Mouse (Mus musculus) embryonic facial prominence, embryonic 11.5 days (tissue): Measurements from ENCODE around the gene Gm20662. TPM values are rescaled to one million over a fixed set of nuclear protein-coding genes. Genes with fewer than 3 reads are reported as not detected.
"Not testable (repeated sequence)": the region's sequence is repeated elsewhere in the genome, so short reads cannot be mapped to it uniquely, and the experiment has no call there.

Experiments
- ATAC-seq: fragments of 200-750 bp; cut with Nextera tagmentation; replicated peaks from 2 replicates; pipeline ENCODE4 v1.8.0; 2017; ENCODE audit warnings: low read depth; ENCODE audit not compliant: insufficient number of reproducible peaks, low FRiP score, low TSS enrichment
- DNase-seq: peaks from one replicate; pipeline ENCODE4 v3.0.0-alpha.2; 2015; ENCODE audit warnings: low spot score
- H3K27ac ChIP-seq: fragments of 300-500 bp; sonication (generic); replicated peaks from 2 replicates; pipeline ENCODE4 v1.5.1; 2014; ENCODE audit warnings: mild to moderate bottlenecking, low read depth, low read length, control low read depth
- H3K27me3 ChIP-seq: fragments of 300-500 bp; sonication (generic); 2 replicates; pipeline ENCODE4 v1.6.1; 2014; ENCODE audit warnings: mild to moderate bottlenecking, low read length, moderate library complexity, mixed read lengths; ENCODE audit not compliant: control insufficient read depth, insufficient read depth
- H3K36me3 ChIP-seq: fragments of 300-500 bp; sonication (generic); replicated peaks from 2 replicates; pipeline ENCODE4 v1.6.1; 2014; ENCODE audit warnings: low read depth, mild to moderate bottlenecking, low read length, moderate library complexity, mixed read lengths; ENCODE audit not compliant: control insufficient read depth, insufficient read depth
- H3K4me1 ChIP-seq: fragments of 300-500 bp; sonication (generic); 2 replicates; pipeline ENCODE4 v1.6.1; 2014; ENCODE audit warnings: low read length, mixed read lengths; ENCODE audit not compliant: control insufficient read depth, insufficient read depth
- H3K4me2 ChIP-seq: fragments of 300-500 bp; sonication (generic); 2 replicates; pipeline ENCODE4 v1.6.1; 2014; ENCODE audit warnings: low read depth, mild to moderate bottlenecking, control low read depth, low read length, moderate library complexity
- H3K4me3 ChIP-seq: fragments of 300-500 bp; sonication (generic); 2 replicates; pipeline ENCODE4 v1.5.1; 2014; ENCODE audit warnings: low read depth, low read length, control low read depth
- H3K9ac ChIP-seq: fragments of 300-500 bp; sonication (generic); replicated peaks from 2 replicates; pipeline ENCODE4 v1.6.1; 2014; ENCODE audit warnings: mild to moderate bottlenecking, control low read depth, low read length
- H3K9me3 ChIP-seq: fragments of 300-500 bp; sonication (generic); replicated peaks from 2 replicates; pipeline ENCODE4 v1.6.1; 2016; ENCODE audit warnings: mild to moderate bottlenecking, low read length, inconsistent platforms, mixed read lengths; ENCODE audit not compliant: control insufficient read depth
- WGBS: fragments of 180-500 bp; shearing (Covaris S2); extraction: QIAGEN DNeasy Blood & Tissue Kit; methylation state at CpG from one replicate; pipeline ENCODE4 v1.1.7; 2014; 5-methylcytosine and 5-hydroxymethylcytosine counted together
- polyA plus RNA-seq: library from polyadenylated mRNA; unstranded; fragments of >200 nt; fragmentation: Nextera tagmentation; extraction: Ambion mirVana; gene quantifications from 2 replicates; pipeline ENCODE4 v1.2.1, GENCODE M21; 2014

The Gm20662 gene
- polyA plus RNA-seq, 1 experiment from 2014 or later, result 0.59 TPM

DNA sequence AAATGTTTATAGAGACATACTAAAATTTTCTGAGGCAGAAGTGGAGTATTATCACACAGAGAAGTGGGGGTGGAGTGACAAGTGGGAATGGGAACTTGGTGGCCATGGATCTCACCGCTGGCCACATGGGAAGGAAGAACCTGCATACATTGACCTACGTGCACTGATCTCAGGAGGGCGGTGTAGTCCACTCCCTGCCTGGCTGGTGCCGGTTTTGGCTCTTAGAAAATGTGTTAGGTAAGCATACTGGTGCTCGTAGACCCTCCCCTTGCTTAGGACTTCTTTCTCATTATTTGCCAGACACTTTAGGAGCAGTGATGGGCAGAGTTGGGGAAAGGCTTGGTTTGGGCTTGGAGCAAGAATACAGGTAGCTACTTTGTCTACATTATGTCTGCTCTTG is 11.9 kb downstream of the Gm20662 start:
- DNase-seq, result no peak
- Histone ChIP-seq H3K4me1 (no peaks in the 10 kb centered on the region), H3K27me3 (no peaks in the 10 kb centered on the region), H3K9me3 (no peaks in the 10 kb centered on the region), H3K9ac (no peak overlapping the region), H3K4me2 (no peak overlapping the region), H3K27ac (no peak overlapping the region), H3K4me3 (no peak overlapping the region), H3K36me3 (no peaks in the 10 kb centered on the region)
- no peak for ATAC-seq
- 92% methylated on average over 5 of the region's 5 CpGs for WGBS

DNA sequence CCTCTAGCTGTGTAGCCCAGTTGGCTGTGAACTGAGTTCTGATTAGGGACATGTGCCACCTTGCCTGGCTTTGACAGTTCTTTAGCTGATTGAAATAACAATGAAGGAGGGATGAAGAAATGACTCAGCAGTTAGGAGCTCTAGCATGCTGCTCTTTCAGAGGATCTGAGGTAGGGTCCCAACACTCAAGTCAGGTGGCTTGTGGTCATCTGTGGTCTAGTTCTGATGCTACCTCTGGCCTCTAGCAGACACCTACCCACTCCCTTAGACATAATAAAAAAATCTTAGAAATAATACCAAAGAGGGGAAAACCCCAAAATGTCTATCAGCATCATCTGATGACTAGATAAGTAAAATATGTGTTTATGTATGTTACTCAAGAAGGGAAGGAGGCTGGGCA is 14.2 kb downstream of the Gm20662 start:
- Histone ChIP-seq H3K4me1 (no peaks in the 10 kb centered on the region), H3K4me3 (no peak overlapping the region), H3K27ac (no peak overlapping the region), H3K9me3 (no peaks in the 10 kb centered on the region), H3K27me3 (no peaks in the 10 kb centered on the region), H3K4me2 (no peak overlapping the region), H3K36me3 (no peaks in the 10 kb centered on the region), H3K9ac (no peak overlapping the region)
- no peak for DNase-seq
- no peak for ATAC-seq

DNA sequence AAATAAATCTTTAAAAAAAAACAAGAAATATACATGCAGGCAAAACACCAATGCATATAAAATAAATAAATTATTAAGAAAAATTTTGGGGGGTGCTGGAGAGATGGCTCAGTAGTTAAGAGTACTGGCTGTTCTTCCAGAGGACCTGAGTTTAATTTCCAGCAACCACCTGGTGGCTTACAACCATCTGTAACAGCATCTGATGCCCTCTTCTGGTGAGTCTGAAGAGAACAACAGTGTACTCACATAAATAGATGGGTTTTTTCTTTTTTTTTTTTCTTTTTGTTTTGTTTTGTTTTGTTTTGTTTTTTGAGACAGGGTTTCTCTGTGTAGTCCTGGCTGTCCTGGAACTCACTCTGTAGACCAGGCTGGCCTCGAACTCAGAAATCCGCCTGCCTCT is 17.4 kb downstream of the Gm20662 start:
- H3K9ac ChIP-seq, H3K4me3 ChIP-seq, H3K4me2 ChIP-seq, ATAC-seq, H3K36me3 ChIP-seq, H3K9me3 ChIP-seq, H3K27ac ChIP-seq, H3K27me3 ChIP-seq, DNase-seq, H3K4me1 ChIP-seq: not testable (repeated sequence)
- 93% methylated on average over 2 of the region's 2 CpGs for WGBS

DNA sequence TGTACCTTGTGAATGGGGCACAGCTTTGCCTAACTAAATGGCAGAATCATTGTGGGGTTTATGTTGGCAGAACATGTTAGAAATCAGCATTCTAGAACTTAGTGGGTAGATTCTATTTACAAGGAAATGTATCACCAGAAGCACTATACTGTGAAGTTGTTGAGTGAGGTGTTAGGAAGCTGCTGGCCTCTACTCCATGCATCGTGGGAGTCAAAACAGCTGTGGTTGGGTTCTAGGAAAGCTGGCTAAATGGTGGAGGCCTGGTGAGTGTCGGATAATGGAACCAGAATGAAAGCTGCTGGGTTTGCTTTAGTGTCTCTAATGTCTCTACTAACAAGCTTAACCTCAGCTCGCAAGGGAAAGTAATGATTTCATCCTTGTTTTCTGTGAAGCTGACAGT is 21.0 kb downstream of the Gm20662 start:
- Histone ChIP-seq H3K36me3 (no peaks in the 10 kb centered on the region), H3K4me1 (no peaks in the 10 kb centered on the region), H3K27me3 (no peaks in the 10 kb centered on the region), H3K9me3 (no peaks in the 10 kb centered on the region), H3K9ac (no peak overlapping the region), H3K4me3 (no peak overlapping the region), H3K27ac (no peak overlapping the region), H3K4me2 (no peak overlapping the region)
- ATAC-seq (no peak), DNase-seq (no peak)
- 84% methylated on average over 3 of the region's 3 CpGs for WGBS

DNA sequence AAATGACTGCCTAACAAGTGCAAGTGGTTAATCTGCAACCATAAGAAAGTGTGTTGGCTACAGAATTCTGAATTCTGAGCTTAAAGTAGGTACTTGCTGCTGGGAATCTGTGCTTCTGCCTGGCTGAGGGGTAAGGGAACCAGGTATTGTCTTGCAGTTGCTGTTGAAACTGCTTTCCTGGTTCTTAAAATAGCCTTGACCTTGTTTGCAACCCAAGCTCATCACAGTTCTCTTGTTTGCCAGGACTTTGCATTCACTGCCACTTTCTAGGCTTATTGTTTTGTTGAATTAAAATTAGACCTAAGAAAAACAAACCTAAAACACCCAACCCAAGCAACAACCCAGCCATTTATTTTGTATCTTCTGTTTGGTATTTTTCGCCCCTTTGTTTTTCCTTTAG is 24.6 kb downstream of the Gm20662 start:
- Histone ChIP-seq H3K4me2 (no peak overlapping the region), H3K27me3 (no peaks in the 10 kb centered on the region), H3K4me1 (no peaks in the 10 kb centered on the region), H3K9ac (no peak overlapping the region), H3K27ac (no peak overlapping the region), H3K4me3 (no peak overlapping the region), H3K36me3 (peaks cover 7% of the 10 kb centered on the region), H3K9me3 (no peaks in the 10 kb centered on the region)
- 93% methylated on average over 1 of the region's 1 CpGs for WGBS
- no peak for DNase-seq
- no peak for ATAC-seq

DNA sequence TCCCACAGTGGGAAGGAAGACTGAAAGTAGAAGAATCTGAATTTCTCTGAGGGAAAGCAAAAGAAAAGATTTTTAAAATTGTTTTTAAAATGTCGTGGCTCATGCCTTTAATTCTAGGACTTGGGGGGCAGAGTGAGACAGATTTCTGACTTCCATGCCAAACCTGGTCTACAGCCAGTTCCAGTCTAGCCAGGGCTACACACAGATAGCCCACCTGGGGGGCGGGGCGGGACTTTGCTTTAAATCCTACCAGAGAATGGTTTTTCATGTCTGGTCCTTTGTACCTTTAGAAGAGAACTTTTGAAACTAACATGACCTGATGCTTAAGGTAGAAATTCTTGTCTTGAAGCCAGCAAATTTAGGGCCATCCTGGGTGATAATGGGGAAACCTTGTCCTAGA is 27.1 kb downstream of the Gm20662 start:
- Histone ChIP-seq H3K4me1 (no peaks in the 10 kb centered on the region), H3K27me3 (no peaks in the 10 kb centered on the region), H3K4me2 (no peak overlapping the region), H3K36me3 (peaks cover 22% of the 10 kb centered on the region), H3K9me3 (no peaks in the 10 kb centered on the region), H3K27ac (no peak overlapping the region), H3K9ac (no peak overlapping the region), H3K4me3 (no peak overlapping the region)
- WGBS, result 89% methylated on average over 3 of the region's 3 CpGs
- no peak for ATAC-seq
- no peak for DNase-seq

DNA sequence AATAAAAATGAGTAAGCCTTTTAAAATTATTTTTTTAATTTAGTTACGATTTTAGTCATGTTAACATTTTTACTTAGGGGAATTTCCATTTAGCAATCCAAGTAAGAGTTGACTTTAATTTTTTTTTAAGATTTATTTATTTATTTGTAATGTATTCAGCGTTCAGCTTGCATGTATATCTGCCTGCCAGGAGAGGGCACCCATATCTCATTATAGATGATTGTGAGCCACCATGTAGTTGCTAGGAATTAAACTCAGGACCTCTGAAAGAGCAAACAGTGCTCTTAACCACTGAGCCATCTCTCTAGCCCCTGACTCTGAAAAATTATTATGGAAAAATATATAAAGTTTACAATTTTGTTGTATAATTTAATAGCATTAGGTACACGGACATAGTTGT is 30.4 kb downstream of the Gm20662 start:
- DNase-seq (no peak), ATAC-seq (no peak)
- Histone ChIP-seq H3K4me3 (no peak overlapping the region), H3K9ac (no peak overlapping the region), H3K27ac (no peak overlapping the region), H3K36me3 (peaks cover 22% of the 10 kb centered on the region), H3K27me3 (no peaks in the 10 kb centered on the region), H3K4me2 (no peak overlapping the region), H3K4me1 (no peaks in the 10 kb centered on the region), H3K9me3 (no peaks in the 10 kb centered on the region)
- 93% methylated on average over 3 of the region's 3 CpGs for WGBS

DNA sequence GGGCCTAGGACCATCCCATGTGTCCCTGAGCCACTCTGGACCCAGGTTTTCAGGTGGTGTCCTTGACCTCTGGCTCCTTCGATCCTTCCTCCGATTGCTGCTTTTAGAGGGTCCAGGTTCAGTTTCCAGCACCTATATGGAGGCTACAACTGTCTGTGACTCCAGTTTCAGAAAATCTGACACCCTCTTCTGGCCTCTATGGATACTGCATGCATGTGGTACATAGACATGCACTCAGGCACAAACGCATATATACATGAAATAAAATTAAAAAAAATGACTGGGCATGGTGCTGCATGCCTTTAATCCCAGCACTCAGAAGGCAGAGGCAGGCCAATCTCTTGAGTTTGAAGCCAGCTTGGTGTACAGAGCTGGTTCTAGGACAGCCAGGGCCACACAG is 31.7 kb downstream of the Gm20662 start:
- Histone ChIP-seq H3K4me2 (no peak overlapping the region), H3K4me1 (no peaks in the 10 kb centered on the region), H3K4me3 (no peak overlapping the region), H3K27me3 (no peaks in the 10 kb centered on the region), H3K9me3 (no peaks in the 10 kb centered on the region), H3K36me3 (peaks cover 24% of the 10 kb centered on the region), H3K27ac (no peak overlapping the region), H3K9ac (no peak overlapping the region)
- 93% methylated on average over 3 of the region's 3 CpGs for WGBS
- DNase-seq (no peak), ATAC-seq (no peak)

DNA sequence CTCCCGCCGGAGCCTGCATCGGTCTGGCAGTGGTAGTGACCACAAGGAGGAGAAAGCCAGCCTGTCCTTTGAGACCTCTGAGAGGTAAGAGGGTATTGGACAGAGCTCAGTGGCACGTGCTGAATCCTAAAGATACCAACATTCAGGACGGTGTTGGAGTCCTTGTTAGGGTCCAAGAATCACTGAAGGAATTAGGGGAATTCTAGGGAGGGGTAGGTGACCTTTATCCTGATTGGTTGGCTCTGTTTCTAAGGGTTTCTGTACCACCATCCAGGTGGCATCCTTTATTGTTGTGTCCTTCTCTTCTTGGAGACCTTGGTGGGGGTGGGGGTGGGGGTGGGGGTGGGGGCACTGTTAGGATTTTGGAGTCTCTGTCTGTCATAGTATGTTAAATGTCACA is 36.0 kb downstream of the Gm20662 start:
- WGBS, result 91% methylated on average over 5 of the region's 5 CpGs

More for the DNA sequence above, 36.0 kb downstream of the Gm20662 start:
- Histone ChIP-seq H3K36me3 (peaks cover 12% of the 10 kb centered on the region), H3K4me2 (no peak overlapping the region), H3K27ac (no peak overlapping the region), H3K4me3 (no peak overlapping the region), H3K27me3 (no peaks in the 10 kb centered on the region), H3K9ac (no peak overlapping the region), H3K4me1 (no peaks in the 10 kb centered on the region), H3K9me3 (no peaks in the 10 kb centered on the region)
- ATAC-seq (no peak), DNase-seq (no peak)
